Mouse (Mus musculus): ENCODE measurements at regions not wholly inside any gene's neighbourhood (a gene's known extent, or its start where the extent isn't known, plus 50 kb on each side); places are given as distances from the start of the nearest gene placed in this dataset.

DNA sequence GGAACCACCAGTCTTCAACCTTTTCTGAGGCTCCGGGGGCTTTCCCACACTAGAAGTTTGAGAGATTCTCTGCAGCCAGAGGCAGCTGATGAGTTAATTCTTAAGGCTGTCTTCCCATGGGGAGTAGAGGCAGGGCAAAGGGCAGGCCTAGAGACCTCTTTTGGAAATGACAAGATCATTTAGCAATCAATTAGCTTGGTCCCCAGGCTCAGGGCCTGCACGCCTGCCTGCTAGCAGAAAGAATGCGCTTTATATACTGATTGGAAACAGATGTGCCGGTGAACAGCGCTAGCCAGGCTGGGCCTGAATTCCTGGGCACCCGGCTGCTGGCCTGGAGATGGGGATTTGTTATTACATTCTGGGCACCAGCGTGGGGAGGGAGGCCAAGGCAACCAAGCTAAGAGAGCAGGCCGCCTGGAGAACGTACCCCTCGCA, 156.2 kb downstream of the Utp6 start:
- Histone ChIP-seq H3K27ac (ENCODE audit: low read length) (peak overlapping the region; percentile 73), H3K36me3 (ENCODE audit: control insufficient read depth, insufficient read depth, low read length) (no peaks in the 10 kb centered on the region), H3K4me3 (ENCODE audit: low read length) (no peak overlapping the region), H3K4me1 (replicated peaks; ENCODE audit: control insufficient read depth, insufficient read depth, low read length) (peaks cover 35% of the 10 kb centered on the region), H3K27me3 (ENCODE audit: control insufficient read depth, insufficient read depth, low read depth, low read length) (no peaks in the 10 kb centered on the region), H3K9me3 (ENCODE audit: control insufficient read depth, low read length) (peaks cover 5% of the 10 kb centered on the region), H3K9ac (ENCODE audit: low read length) (no peak overlapping the region), H3K4me2 (ENCODE audit: low read depth, low read length) (no peak overlapping the region)
- 34% methylated on average over 10 of the region's 10 CpGs for WGBS
- peak; percentile 55 for ATAC-seq (ENCODE audit: low read depth)

DNA sequence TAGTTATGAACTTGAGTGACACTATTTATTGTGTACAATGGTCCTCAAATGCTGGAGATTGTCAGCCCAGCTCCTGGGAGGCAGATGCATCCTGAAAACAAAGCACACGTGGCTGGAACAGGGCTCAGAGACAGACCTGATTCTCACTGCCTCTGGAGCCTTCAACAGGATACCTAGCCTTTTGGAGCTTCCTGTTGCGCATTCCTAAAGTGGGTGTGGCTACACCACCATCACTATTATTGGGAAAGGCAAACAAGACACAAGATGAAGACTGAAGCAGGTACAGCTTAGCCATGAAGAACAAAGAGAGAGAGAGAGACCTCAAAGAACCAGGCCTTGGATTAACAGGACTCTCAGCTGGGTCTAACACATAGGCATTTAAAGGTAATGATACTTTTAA, 158.2 kb downstream of the Utp6 start:
- peaks cover 5% of the 10 kb centered on the region for H3K9me3 ChIP-seq (ENCODE audit: control insufficient read depth, low read length)
- H3K36me3 ChIP-seq (ENCODE audit: control insufficient read depth, insufficient read depth, low read length): no peaks in the 10 kb centered on the region
- H3K27me3 ChIP-seq (ENCODE audit: control insufficient read depth, insufficient read depth, low read depth, low read length): no peaks in the 10 kb centered on the region
- no peak overlapping the region for H3K9ac ChIP-seq (ENCODE audit: low read length)
- no peak for ATAC-seq (ENCODE audit: low read depth)
- WGBS: 63% methylated on average over 2 of the region's 2 CpGs
- H3K4me1 ChIP-seq (replicated peaks; ENCODE audit: control insufficient read depth, insufficient read depth, low read length): peaks cover 38% of the 10 kb centered on the region
- H3K4me2 ChIP-seq (ENCODE audit: low read depth, low read length): no peak overlapping the region
- H3K27ac ChIP-seq (ENCODE audit: low read length): no peak overlapping the region
- H3K4me3 ChIP-seq (ENCODE audit: low read length): no peak overlapping the region

DNA sequence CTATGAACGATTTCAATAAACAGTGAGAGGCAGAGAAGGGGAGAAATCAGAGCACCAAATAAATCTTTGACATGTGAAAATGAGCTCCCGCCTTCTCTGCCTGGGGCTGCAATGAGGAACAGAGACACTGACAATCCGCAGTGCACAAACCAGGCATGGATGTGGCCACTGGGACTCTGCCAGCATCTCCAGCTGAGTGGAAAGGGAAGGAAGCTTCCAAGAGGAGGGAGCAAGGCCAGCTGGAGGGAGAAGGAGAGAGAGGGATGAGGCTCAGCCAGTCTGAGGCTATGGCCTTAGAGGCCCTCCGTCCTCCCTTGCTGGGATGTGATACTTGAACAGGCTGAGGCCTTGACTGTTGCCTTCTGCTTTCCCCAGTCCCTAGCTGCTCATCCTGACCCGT, 159.2 kb downstream of the Utp6 start:
- Histone ChIP-seq H3K4me2 (ENCODE audit: low read depth, low read length) (no peak overlapping the region), H3K9ac (ENCODE audit: low read length) (no peak overlapping the region), H3K27ac (ENCODE audit: low read length) (peak overlapping the region; percentile 83), H3K36me3 (ENCODE audit: control insufficient read depth, insufficient read depth, low read length) (no peaks in the 10 kb centered on the region), H3K4me3 (ENCODE audit: low read length) (no peak overlapping the region), H3K4me1 (replicated peaks; ENCODE audit: control insufficient read depth, insufficient read depth, low read length) (peaks cover 38% of the 10 kb centered on the region), H3K9me3 (ENCODE audit: control insufficient read depth, low read length) (peaks cover 5% of the 10 kb centered on the region), H3K27me3 (ENCODE audit: control insufficient read depth, insufficient read depth, low read depth, low read length) (no peaks in the 10 kb centered on the region)
- ATAC-seq (ENCODE audit: low read depth): peak; percentile 80
- WGBS: 50% methylated on average over 5 of the region's 5 CpGs

DNA sequence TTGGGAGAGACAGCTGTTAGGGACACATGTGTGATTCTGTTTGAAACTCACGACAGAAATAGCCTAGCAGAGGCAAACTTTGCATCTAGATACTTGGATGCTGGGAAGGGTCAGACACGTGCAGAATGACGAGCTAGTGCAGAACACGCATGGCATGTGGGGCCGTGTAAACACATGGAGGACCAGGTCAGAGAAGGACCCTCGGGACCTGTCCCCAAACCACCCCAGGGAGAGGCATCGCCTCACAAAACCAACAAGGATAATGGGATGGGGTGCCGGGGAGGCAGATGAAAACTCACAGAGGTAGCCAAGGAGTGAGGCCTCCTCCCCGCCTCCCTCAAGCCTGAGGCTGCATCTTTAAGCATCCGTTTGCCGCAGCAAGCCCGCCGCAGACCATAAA, 159.6 kb downstream of the Utp6 start:
- Histone ChIP-seq H3K4me1 (replicated peaks; ENCODE audit: control insufficient read depth, insufficient read depth, low read length) (peaks cover 37% of the 10 kb centered on the region), H3K9ac (ENCODE audit: low read length) (no peak overlapping the region), H3K27ac (ENCODE audit: low read length) (peak overlapping the region; percentile 83), H3K4me3 (ENCODE audit: low read length) (no peak overlapping the region), H3K9me3 (ENCODE audit: control insufficient read depth, low read length) (peaks cover 5% of the 10 kb centered on the region), H3K27me3 (ENCODE audit: control insufficient read depth, insufficient read depth, low read depth, low read length) (no peaks in the 10 kb centered on the region), H3K4me2 (ENCODE audit: low read depth, low read length) (no peak overlapping the region), H3K36me3 (ENCODE audit: control insufficient read depth, insufficient read depth, low read length) (no peaks in the 10 kb centered on the region)
- ATAC-seq (ENCODE audit: low read depth): peak; percentile 11; the same call in 1 of the 2 replicates
- 44% methylated on average over 13 of the region's 13 CpGs for WGBS

DNA sequence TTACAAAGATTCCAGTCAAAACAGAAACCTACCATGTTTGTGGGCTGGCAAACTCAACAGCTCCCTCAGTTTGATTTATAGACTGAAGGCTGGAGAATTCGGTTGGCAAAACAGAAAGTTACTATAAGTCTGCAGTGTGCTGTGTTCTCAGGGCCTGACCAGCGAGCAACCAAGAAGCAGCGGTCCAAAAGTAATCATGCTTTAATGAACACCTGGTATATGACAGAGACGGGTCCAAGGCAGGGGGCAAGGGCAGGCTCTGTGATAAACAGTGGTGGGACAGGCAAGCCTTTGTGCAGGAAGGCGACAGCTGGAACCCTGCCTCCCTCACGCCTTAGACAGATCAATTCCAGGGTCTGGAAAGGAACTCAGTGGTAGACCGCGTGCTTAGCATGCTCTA, 161.9 kb downstream of the Utp6 start:
- WGBS: 42% methylated on average over 8 of the region's 8 CpGs
- peak; percentile 54 for ATAC-seq (ENCODE audit: low read depth)

DNA sequence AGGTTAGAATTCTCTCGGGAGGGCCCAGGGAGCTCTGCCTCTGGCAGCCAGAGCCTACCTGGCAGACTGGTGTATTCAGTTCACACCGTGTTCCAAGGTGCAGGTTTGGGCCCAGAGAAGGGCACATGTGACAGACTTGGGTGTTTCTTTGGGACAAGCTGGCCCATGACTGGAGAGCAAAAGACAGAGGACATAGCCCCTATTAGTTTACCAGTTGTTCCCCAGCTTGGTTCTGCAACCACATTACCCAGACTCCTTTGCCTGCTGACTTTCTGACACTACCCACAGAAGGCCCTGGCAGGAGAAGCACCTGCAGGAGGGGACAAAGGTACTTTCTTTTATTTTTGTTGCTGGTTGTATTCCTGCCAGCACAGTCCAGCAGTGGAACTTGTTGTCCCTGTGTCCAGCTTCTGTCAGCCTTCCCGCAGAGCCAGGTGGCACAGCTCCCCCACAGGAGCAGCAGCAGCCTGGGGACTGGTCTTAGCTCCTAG, 173.9 kb downstream of the Utp6 start:
- H3K9ac ChIP-seq (ENCODE audit: low read length): no peak overlapping the region
- H3K9me3 ChIP-seq (ENCODE audit: control insufficient read depth, low read length): no peaks in the 10 kb centered on the region
- no peaks in the 10 kb centered on the region for H3K27me3 ChIP-seq (ENCODE audit: control insufficient read depth, insufficient read depth, low read depth, low read length)
- H3K27ac ChIP-seq (ENCODE audit: low read length): no peak overlapping the region
- no peak for ATAC-seq (ENCODE audit: low read depth)
- H3K36me3 ChIP-seq (ENCODE audit: control insufficient read depth, insufficient read depth, low read length): no peaks in the 10 kb centered on the region
- H3K4me2 ChIP-seq (ENCODE audit: low read depth, low read length): no peak overlapping the region
- H3K4me3 ChIP-seq (ENCODE audit: low read length): no peak overlapping the region
- WGBS: 63% methylated on average over 3 of the region's 3 CpGs
- H3K4me1 ChIP-seq (replicated peaks; ENCODE audit: control insufficient read depth, insufficient read depth, low read length): peaks cover 41% of the 10 kb centered on the region

More for the DNA sequence above, 161.9 kb downstream of the Utp6 start:
- peaks cover 18% of the 10 kb centered on the region for H3K4me1 ChIP-seq (replicated peaks; ENCODE audit: control insufficient read depth, insufficient read depth, low read length)
- H3K4me2 ChIP-seq (ENCODE audit: low read depth, low read length): no peak overlapping the region
- H3K9ac ChIP-seq (ENCODE audit: low read length): no peak overlapping the region
- H3K27ac ChIP-seq (ENCODE audit: low read length): no peak overlapping the region; the same call in 1 of the 2 replicates
- no peaks in the 10 kb centered on the region for H3K27me3 ChIP-seq (ENCODE audit: control insufficient read depth, insufficient read depth, low read depth, low read length)
- peaks cover 5% of the 10 kb centered on the region for H3K9me3 ChIP-seq (ENCODE audit: control insufficient read depth, low read length)
- H3K36me3 ChIP-seq (ENCODE audit: control insufficient read depth, insufficient read depth, low read length): no peaks in the 10 kb centered on the region
- no peak overlapping the region for H3K4me3 ChIP-seq (ENCODE audit: low read length)

DNA sequence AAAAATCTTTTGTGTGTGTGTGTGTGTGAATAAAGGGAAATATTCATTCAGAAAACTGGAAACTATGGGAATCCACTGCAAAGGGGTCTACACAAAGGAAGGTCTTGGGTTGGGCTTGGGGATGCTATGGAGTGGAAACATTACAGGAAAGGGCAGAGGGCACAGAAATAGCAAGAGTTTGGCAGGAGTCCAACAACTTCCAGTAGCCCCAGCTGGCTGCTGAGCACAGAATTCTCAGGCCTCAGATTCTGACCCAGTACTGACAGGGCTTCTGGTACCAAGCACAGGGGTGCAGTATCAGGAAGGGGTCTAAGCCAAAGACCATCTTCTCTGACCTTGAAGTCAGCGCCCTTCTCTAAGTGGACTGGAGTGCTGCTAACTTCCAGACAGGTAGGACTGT, 174.4 kb downstream of the Utp6 start:
- no peak overlapping the region for H3K4me3 ChIP-seq (ENCODE audit: low read length)
- H3K36me3 ChIP-seq (ENCODE audit: control insufficient read depth, insufficient read depth, low read length): no peaks in the 10 kb centered on the region
- no peak overlapping the region for H3K9ac ChIP-seq (ENCODE audit: low read length)
- H3K4me2 ChIP-seq (ENCODE audit: low read depth, low read length): no peak overlapping the region
- H3K27me3 ChIP-seq (ENCODE audit: control insufficient read depth, insufficient read depth, low read depth, low read length): no peaks in the 10 kb centered on the region
- H3K4me1 ChIP-seq (replicated peaks; ENCODE audit: control insufficient read depth, insufficient read depth, low read length): peaks cover 37% of the 10 kb centered on the region
- no peaks in the 10 kb centered on the region for H3K9me3 ChIP-seq (ENCODE audit: control insufficient read depth, low read length)
- no peak for ATAC-seq (ENCODE audit: low read depth)
- no peak overlapping the region for H3K27ac ChIP-seq (ENCODE audit: low read length)
- WGBS: 79% methylated on average over 1 of the region's 1 CpGs

DNA sequence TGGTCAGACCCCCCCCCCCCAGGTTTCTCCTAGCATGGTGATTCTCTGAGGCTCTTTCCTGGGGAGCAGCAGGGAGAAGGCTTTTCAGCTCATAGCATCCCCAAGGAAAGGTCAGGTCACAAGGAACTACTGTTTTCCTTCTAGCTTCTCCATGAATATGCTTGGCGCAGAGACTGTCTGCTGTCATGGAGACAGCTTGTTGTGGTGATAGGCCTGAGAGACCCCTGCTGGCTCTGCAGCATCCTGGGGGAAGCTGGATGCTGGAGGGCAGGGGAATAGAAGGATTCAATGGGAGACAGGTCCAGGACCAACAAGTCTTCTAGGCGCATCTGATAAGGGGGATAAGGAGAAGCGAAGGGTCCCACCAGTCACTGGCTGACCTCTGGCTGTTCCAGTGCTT, 178.1 kb downstream of the Utp6 start:
- H3K27ac ChIP-seq (ENCODE audit: low read length): no peak overlapping the region
- no peak for ATAC-seq (ENCODE audit: low read depth)
- no peaks in the 10 kb centered on the region for H3K36me3 ChIP-seq (ENCODE audit: control insufficient read depth, insufficient read depth, low read length)
- H3K4me3 ChIP-seq (ENCODE audit: low read length): no peak overlapping the region
- H3K4me2 ChIP-seq (ENCODE audit: low read depth, low read length): no peak overlapping the region
- 59% methylated on average over 3 of the region's 3 CpGs for WGBS
- peaks cover 2% of the 10 kb centered on the region; the same call in 1 of the 2 replicates for H3K27me3 ChIP-seq (ENCODE audit: control insufficient read depth, insufficient read depth, low read depth, low read length)
- H3K9me3 ChIP-seq (ENCODE audit: control insufficient read depth, low read length): no peaks in the 10 kb centered on the region
- no peak overlapping the region for H3K9ac ChIP-seq (ENCODE audit: low read length)
- H3K4me1 ChIP-seq (replicated peaks; ENCODE audit: control insufficient read depth, insufficient read depth, low read length): peaks cover 22% of the 10 kb centered on the region

DNA sequence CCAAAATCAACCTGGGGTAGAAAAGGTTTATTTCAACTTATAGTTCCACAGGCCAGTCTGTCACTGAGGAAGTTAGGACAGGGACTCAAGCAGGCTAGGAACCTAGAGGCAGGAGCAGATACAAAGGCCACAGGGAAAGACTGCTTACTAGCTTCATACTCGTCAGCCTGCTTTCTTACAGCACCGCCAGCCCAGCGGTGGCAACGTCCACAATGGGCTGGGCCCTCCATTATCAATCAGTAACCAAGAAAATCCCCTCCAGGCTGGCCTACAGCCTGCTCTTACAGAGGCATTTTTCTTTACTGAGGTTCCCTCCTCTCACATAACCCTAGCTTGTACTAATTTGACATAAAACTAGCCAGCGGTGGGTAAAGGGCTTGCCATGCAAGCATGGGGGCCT, 180.2 kb downstream of the Utp6 start:
- no peak overlapping the region for H3K27ac ChIP-seq (ENCODE audit: low read length)
- no peak overlapping the region for H3K4me3 ChIP-seq (ENCODE audit: low read length)
- H3K9ac ChIP-seq (ENCODE audit: low read length): no peak overlapping the region
- 62% methylated on average over 5 of the region's 5 CpGs for WGBS
- peaks cover 24% of the 10 kb centered on the region for H3K4me1 ChIP-seq (replicated peaks; ENCODE audit: control insufficient read depth, insufficient read depth, low read length)
- no peaks in the 10 kb centered on the region for H3K36me3 ChIP-seq (ENCODE audit: control insufficient read depth, insufficient read depth, low read length)
- H3K4me2 ChIP-seq (ENCODE audit: low read depth, low read length): no peak overlapping the region
- H3K27me3 ChIP-seq (ENCODE audit: control insufficient read depth, insufficient read depth, low read depth, low read length): peaks cover 2% of the 10 kb centered on the region; the same call in 1 of the 2 replicates
- H3K9me3 ChIP-seq (ENCODE audit: control insufficient read depth, low read length): no peaks in the 10 kb centered on the region
- no peak for ATAC-seq (ENCODE audit: low read depth)

DNA sequence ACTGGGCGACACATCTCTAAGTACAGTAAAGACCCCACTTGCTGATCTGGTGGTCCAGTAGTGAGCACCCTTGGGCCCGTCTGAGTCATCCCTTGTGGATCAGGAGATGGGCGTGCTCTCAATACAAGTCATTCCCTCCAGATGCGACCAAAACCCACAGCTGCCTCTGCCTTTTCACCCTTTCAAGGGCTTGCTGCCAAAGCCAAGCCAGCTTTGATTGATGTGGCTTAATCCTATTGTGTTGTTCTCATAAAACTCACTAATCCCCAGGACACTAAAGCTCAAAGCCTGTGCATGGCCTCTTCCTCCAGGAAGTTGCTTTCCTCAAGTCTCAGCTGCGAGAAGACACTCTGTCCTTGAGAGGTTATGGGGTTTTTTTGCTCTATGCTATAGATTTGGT, 182.4 kb downstream of the Utp6 start:
- H3K4me2 ChIP-seq (ENCODE audit: low read depth, low read length): no peak overlapping the region
- H3K27ac ChIP-seq (ENCODE audit: low read length): no peak overlapping the region; the same call in 1 of the 2 replicates
- no peaks in the 10 kb centered on the region for H3K36me3 ChIP-seq (ENCODE audit: control insufficient read depth, insufficient read depth, low read length)
- no peak overlapping the region for H3K4me3 ChIP-seq (ENCODE audit: low read length)
- H3K4me1 ChIP-seq (replicated peaks; ENCODE audit: control insufficient read depth, insufficient read depth, low read length): peaks cover 24% of the 10 kb centered on the region
- peak; percentile 38; the same call in 1 of the 2 replicates for ATAC-seq (ENCODE audit: low read depth)
- H3K9ac ChIP-seq (ENCODE audit: low read length): no peak overlapping the region
- WGBS: 51% methylated on average over 5 of the region's 5 CpGs
- peaks cover 2% of the 10 kb centered on the region; the same call in 1 of the 2 replicates for H3K27me3 ChIP-seq (ENCODE audit: control insufficient read depth, insufficient read depth, low read depth, low read length)
- no peaks in the 10 kb centered on the region for H3K9me3 ChIP-seq (ENCODE audit: control insufficient read depth, low read length)
